Mouse (Mus musculus) heart, adult 2 months (tissue): ENCODE results near the gene Tnni3k. TPM values are rescaled to one million over a fixed set of nuclear protein-coding genes. Genes with fewer than 3 reads are reported as not detected.

ENCODE experiments used
- DNase-seq, 2 experiments: peaks; one replicate each; pipeline ENCODE4 v3.0.0; 2021
- H3K27ac ChIP-seq: fragments of 200-600 bp; 2 replicates; pipeline ENCODE4 v1.8.1; 2022
- H3K27me3 ChIP-seq: fragments of 200-500 bp; 2 replicates; pipeline ENCODE4 v1.6.1; 2012; ENCODE audit warnings: mild to moderate bottlenecking, low read length, inconsistent platforms, mixed read lengths; ENCODE audit not compliant: control insufficient read depth, insufficient read depth
- H3K36me3 ChIP-seq: fragments of 200-500 bp; 2 replicates; pipeline ENCODE4 v1.6.1; 2012; ENCODE audit warnings: low read length, inconsistent platforms; ENCODE audit not compliant: control insufficient read depth, insufficient read depth
- H3K4me1 ChIP-seq: fragments of 200-500 bp; 2 replicates; pipeline ENCODE4 v1.6.1; 2011; ENCODE audit warnings: low read length; ENCODE audit not compliant: control insufficient read depth, insufficient read depth
- H3K4me3 ChIP-seq: fragments of 200-600 bp; 2 replicates; pipeline ENCODE4 v1.8.1; 2022
- H3K79me2 ChIP-seq: fragments of 200-500 bp; replicated peaks from 2 replicates; pipeline ENCODE4 v1.6.1; 2012; ENCODE audit warnings: mild to moderate bottlenecking, inconsistent platforms, low read length, moderate library complexity, mixed read lengths; ENCODE audit not compliant: control insufficient read depth, insufficient read depth
- H3K9ac ChIP-seq: fragments of 200-500 bp; 2 replicates; pipeline ENCODE4 v1.6.1; 2012; ENCODE audit warnings: low read depth, mild to moderate bottlenecking, control low read depth, inconsistent platforms, low read length, mixed read lengths
- CTCF ChIP-seq: fragments of 200-600 bp; IDR thresholded peaks from 2 replicates; pipeline ENCODE4 v1.8.1; 2022; ENCODE audit warnings: antibody characterized with exemption, mild to moderate bottlenecking, moderate library complexity
- EP300 ChIP-seq: fragments of 200-500 bp; IDR thresholded peaks from 2 replicates; pipeline ENCODE4 v1.6.1; 2011; ENCODE audit warnings: low read depth, low read length, control low read depth; ENCODE audit not compliant: insufficient read depth
- POLR2A ChIP-seq: fragments of 200-500 bp; IDR thresholded peaks from 2 replicates; pipeline ENCODE4 v1.6.1; 2011; ENCODE audit warnings: mild to moderate bottlenecking, low read depth, low read length, control low read depth; ENCODE audit not compliant: insufficient read depth
- WGBS: fragments of 180-500 bp; shearing (Covaris S2); methylation state at CpG from one replicate; pipeline ENCODE4 v1.1.7; 2018; 5-methylcytosine and 5-hydroxymethylcytosine counted together
- intact Hi-C: fragments of 180-260 bp; cut with DNase I; formaldehyde crosslinking; loops from one replicate; pipeline ENCODE4 v1.15.1; 2025
- polyA plus RNA-seq: library from polyadenylated mRNA; depleted of rRNA; stranded (reverse); fragments of >200 nt; gene quantifications from 2 replicates; pipeline ENCODE4 v1.2.3, GENCODE M21; 2012
- total RNA-seq, 2 experiments: library from RNA; stranded (reverse); gene quantifications; 2 replicates each; pipeline ENCODE4 v1.2.3; 2021

The Tnni3k gene
- total and polyA plus RNA-seq, 3 experiments: 69.7 to 75.9 (median 69.9) TPM

- 81% methylated on average over 2 of the region's 2 CpGs for WGBS
- intact Hi-C loops: no loop called here
Observed at GRCm38 (mm10) chr3:154815606-154816005, 239.6 kb downstream of the Tnni3k start.

DNA sequence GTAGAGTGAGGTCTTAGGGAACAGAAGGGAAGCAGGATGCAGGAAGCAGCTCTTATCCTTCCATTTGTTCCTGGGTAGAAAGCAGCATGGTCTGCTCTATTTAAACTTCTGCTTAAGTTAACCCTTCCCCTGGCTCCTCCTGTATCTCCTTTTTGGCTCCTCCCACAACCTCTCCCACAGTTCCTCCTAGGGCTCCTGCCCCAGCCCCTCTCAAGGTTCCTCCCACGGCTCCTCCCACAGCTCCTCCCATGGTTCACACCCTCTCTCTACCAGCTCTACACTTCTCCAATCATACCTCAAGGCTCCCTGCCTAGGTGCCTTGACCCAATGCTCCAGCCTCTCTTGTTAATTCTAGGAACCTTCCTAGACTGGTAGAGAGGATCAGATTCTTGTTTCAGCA, 242.3 kb downstream of the Tnni3k start:
- no peaks in the 10 kb centered on the region for H3K79me2 ChIP-seq
- no peak for DNase-seq
- TF ChIP-seq CTCF: no peak
- no peak for TF ChIP-seq POLR2A
- TF ChIP-seq EP300: no peak
- H3K4me1 ChIP-seq: peaks cover 2% of the 10 kb centered on the region
- H3K4me3 ChIP-seq: no peak overlapping the region
- no peaks in the 10 kb centered on the region for H3K36me3 ChIP-seq
- H3K27ac ChIP-seq: no peak overlapping the region
- intact Hi-C loops: no loop called here
- no peak overlapping the region for H3K9ac ChIP-seq
- H3K27me3 ChIP-seq: no peaks in the 10 kb centered on the region
- 48% methylated on average over 1 of the region's 1 CpGs for WGBS

More at GRCm38 (mm10) chr3:154815606-154816005, 239.6 kb downstream of the Tnni3k start:
- no peaks in the 10 kb centered on the region for H3K79me2 ChIP-seq
- H3K9ac ChIP-seq: no peak overlapping the region
- H3K27ac ChIP-seq: no peak overlapping the region
- no peak for DNase-seq
- no peaks in the 10 kb centered on the region for H3K36me3 ChIP-seq
- H3K4me1 ChIP-seq: peaks cover 2% of the 10 kb centered on the region
- H3K27me3 ChIP-seq: no peaks in the 10 kb centered on the region
- H3K4me3 ChIP-seq: no peak overlapping the region
- TF ChIP-seq EP300 (no peak), CTCF (no peak), POLR2A (no peak)

DNA sequence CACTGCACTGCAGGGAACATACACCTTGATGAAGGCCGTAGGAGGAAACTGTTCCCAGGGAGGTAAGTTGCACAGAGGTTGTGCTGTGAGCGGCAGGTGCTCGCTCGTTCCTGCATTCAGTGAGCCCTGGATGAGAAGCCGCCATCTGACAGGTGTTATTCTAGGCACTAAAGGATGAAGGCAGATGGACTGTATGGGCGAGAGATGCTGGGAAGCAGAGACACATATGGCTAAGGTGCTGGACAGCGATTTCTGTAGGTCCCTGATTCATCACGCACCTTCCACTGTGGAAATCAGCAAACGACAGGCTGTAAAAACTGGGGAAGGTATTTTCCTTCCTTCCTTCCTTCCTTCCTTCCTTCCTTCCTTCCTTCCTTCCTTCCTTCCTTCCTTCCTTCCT, 243.4 kb downstream of the Tnni3k start:
- no peak overlapping the region for H3K9ac ChIP-seq
- H3K4me3 ChIP-seq: no peak overlapping the region
- DNase-seq: no peak
- H3K27ac ChIP-seq: no peak overlapping the region
- WGBS: 79% methylated on average over 9 of the region's 9 CpGs
- TF ChIP-seq EP300: no peak
- TF ChIP-seq CTCF: no peak
- no peak for TF ChIP-seq POLR2A
- intact Hi-C loops: no loop called here
- no peaks in the 10 kb centered on the region for H3K27me3 ChIP-seq
- H3K36me3 ChIP-seq: no peaks in the 10 kb centered on the region
- H3K79me2 ChIP-seq: no peaks in the 10 kb centered on the region
- H3K4me1 ChIP-seq: peaks cover 2% of the 10 kb centered on the region

- no peaks in the 10 kb centered on the region for H3K79me2 ChIP-seq
- no peak overlapping the region for H3K27ac ChIP-seq
- no peaks in the 10 kb centered on the region for H3K27me3 ChIP-seq
- DNase-seq: no peak
- no peaks in the 10 kb centered on the region for H3K36me3 ChIP-seq
- no peak overlapping the region for H3K9ac ChIP-seq
- H3K4me3 ChIP-seq: no peak overlapping the region
- intact Hi-C loops: no loop called here
- TF ChIP-seq POLR2A: no peak
- TF ChIP-seq EP300: no peak
- TF ChIP-seq CTCF: no peak
- H3K4me1 ChIP-seq: no peaks in the 10 kb centered on the region; the same call in 1 of the 2 replicates
- WGBS: 61% methylated on average over 9 of the region's 9 CpGs
Observed at GRCm38 (mm10) chr3:154811281-154811680, 243.9 kb downstream of the Tnni3k start.

DNA sequence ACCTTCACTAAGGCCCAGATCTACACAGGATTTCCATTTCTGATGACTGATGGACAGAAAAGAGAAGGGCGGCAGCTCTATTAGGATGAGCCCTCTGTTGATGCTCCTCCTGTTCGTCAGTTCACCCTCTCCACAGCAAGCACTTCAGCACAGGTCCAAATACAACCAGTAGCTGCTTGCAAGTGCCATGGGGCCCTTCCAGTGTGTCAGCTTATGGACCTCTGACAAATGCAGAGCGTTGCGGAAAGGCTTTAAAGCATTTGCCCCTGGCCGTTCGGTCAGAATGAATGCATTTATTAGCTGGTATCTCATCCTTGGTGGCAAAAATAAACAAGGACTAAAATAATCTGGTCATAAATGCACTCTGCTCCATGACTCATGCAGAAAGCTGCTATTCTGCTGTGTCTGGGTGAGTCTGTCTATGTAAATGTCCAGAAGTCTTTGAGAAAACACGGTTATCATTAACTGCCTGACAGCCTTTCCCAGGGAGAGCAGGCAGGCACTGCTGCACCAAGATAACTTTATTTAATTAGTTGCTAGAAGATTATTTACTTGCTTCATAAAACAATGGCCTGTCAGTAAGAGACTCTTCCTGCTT, 244.8 kb downstream of the Tnni3k start:
- no peak overlapping the region for H3K4me3 ChIP-seq
- no peak for TF ChIP-seq POLR2A
- intact Hi-C loops: no loop called here
- no peak overlapping the region for H3K27ac ChIP-seq
- H3K9ac ChIP-seq: no peak overlapping the region
- no peaks in the 10 kb centered on the region for H3K27me3 ChIP-seq
- H3K4me1 ChIP-seq: no peaks in the 10 kb centered on the region; the same call in 1 of the 2 replicates
- no peak for DNase-seq
- no peaks in the 10 kb centered on the region for H3K36me3 ChIP-seq
- H3K79me2 ChIP-seq: no peaks in the 10 kb centered on the region
- 51% methylated on average over 7 of the region's 7 CpGs for WGBS

GRCm38 (mm10) chr3:154806626-154807025, 248.6 kb downstream of the Tnni3k start:
- peaks cover 2% of the 10 kb centered on the region for H3K36me3 ChIP-seq
- no peak overlapping the region for H3K27ac ChIP-seq
- H3K79me2 ChIP-seq: no peaks in the 10 kb centered on the region
- intact Hi-C loops: no loop called here
- TF ChIP-seq EP300: no peak
- WGBS: 26% methylated on average over 7 of the region's 7 CpGs
- H3K4me3 ChIP-seq: no peak overlapping the region
- no peaks in the 10 kb centered on the region for H3K27me3 ChIP-seq
- peak in 1 of 2 experiments; percentile 11 for DNase-seq
- peaks cover 2% of the 10 kb centered on the region for H3K4me1 ChIP-seq
- H3K9ac ChIP-seq: no peak overlapping the region
